Mouse (Mus musculus) megakaryocyte, embryonic 14.5 days (primary cell): ENCODE results near the gene Tdrd9.

Source experiments
- FLI1 ChIP-seq: IDR thresholded peaks from 2 replicates; pipeline ENCODE4 v1.6.1; 2012; ENCODE audit warnings: low read length, inconsistent platforms, mixed read lengths
- GATA1 ChIP-seq: IDR thresholded peaks from 3 replicates; pipeline ENCODE4 v1.6.1; 2012; ENCODE audit warnings: mixed read lengths, low read length, inconsistent platforms, borderline replicate concordance

GRCm38 (mm10) chr12:112111323-112111722 is 140.0 kb downstream of the Tdrd9 start:
- TF ChIP-seq GATA1 = no peak
- TF ChIP-seq FLI1 = no peak
